Mouse (Mus musculus) liver, embryonic 16.5 days (tissue): ENCODE results near the gene Aff4. TPM values are rescaled to one million over a fixed set of nuclear protein-coding genes. Genes with fewer than 3 reads are reported as not detected.

ENCODE experiments used
- ATAC-seq: fragments of 200-750 bp; cut with Nextera tagmentation; 2 replicates; pipeline ENCODE4 v1.8.0; 2017; ENCODE audit warnings: low read depth, mild to moderate bottlenecking, moderate number of reproducible peaks, moderate library complexity
- H3K27ac ChIP-seq: fragments of 300-500 bp; sonication (generic); 2 replicates; pipeline ENCODE4 v1.5.1; 2014; ENCODE audit warnings: mild to moderate bottlenecking, low read length
- H3K27me3 ChIP-seq: fragments of 300-500 bp; sonication (generic); 2 replicates; pipeline ENCODE4 v1.6.1; 2014; ENCODE audit warnings: low read depth, low read length, mixed read lengths; ENCODE audit not compliant: control insufficient read depth, insufficient read depth
- H3K36me3 ChIP-seq: fragments of 300-500 bp; sonication (generic); 2 replicates; pipeline ENCODE4 v1.6.1; 2014; ENCODE audit warnings: mild to moderate bottlenecking; ENCODE audit not compliant: control insufficient read depth, insufficient read depth
- H3K4me1 ChIP-seq: fragments of 300-500 bp; sonication (generic); 2 replicates; pipeline ENCODE4 v1.6.1; 2014; ENCODE audit warnings: low read depth, low read length, mixed read lengths; ENCODE audit not compliant: control insufficient read depth
- H3K4me2 ChIP-seq: fragments of 300-500 bp; sonication (generic); 2 replicates; pipeline ENCODE4 v1.6.1; 2014; ENCODE audit warnings: low read depth, low read length, mixed read lengths
- H3K4me3 ChIP-seq: fragments of 300-500 bp; sonication (generic); 2 replicates; pipeline ENCODE4 v1.5.1; 2014; ENCODE audit warnings: low read depth, mild to moderate bottlenecking, low read length
- H3K9ac ChIP-seq: fragments of 300-500 bp; sonication (generic); 2 replicates; pipeline ENCODE4 v1.6.1; 2014; ENCODE audit warnings: low read depth, low read length
- H3K9me3 ChIP-seq: fragments of 300-500 bp; sonication (generic); replicated peaks from 2 replicates; pipeline ENCODE4 v1.6.1; 2016; ENCODE audit warnings: low read length; ENCODE audit not compliant: control insufficient read depth
- WGBS: fragments of 180-500 bp; shearing (Covaris S2); extraction: QIAGEN DNeasy Blood & Tissue Kit; methylation state at CpG from one replicate; pipeline ENCODE4 v1.1.7; 2014; ENCODE audit not compliant: insufficient replicate concordance; 5-methylcytosine and 5-hydroxymethylcytosine counted together
- polyA plus RNA-seq: library from polyadenylated mRNA; unstranded; fragments of >200 nt; fragmentation: Nextera tagmentation; extraction: Ambion mirVana; gene quantifications from 2 replicates; pipeline ENCODE4 v1.2.1, GENCODE M21; 2015

The Aff4 gene
- polyA plus RNA-seq, 1 experiment from 2014 or later = 8.6 TPM

DNA sequence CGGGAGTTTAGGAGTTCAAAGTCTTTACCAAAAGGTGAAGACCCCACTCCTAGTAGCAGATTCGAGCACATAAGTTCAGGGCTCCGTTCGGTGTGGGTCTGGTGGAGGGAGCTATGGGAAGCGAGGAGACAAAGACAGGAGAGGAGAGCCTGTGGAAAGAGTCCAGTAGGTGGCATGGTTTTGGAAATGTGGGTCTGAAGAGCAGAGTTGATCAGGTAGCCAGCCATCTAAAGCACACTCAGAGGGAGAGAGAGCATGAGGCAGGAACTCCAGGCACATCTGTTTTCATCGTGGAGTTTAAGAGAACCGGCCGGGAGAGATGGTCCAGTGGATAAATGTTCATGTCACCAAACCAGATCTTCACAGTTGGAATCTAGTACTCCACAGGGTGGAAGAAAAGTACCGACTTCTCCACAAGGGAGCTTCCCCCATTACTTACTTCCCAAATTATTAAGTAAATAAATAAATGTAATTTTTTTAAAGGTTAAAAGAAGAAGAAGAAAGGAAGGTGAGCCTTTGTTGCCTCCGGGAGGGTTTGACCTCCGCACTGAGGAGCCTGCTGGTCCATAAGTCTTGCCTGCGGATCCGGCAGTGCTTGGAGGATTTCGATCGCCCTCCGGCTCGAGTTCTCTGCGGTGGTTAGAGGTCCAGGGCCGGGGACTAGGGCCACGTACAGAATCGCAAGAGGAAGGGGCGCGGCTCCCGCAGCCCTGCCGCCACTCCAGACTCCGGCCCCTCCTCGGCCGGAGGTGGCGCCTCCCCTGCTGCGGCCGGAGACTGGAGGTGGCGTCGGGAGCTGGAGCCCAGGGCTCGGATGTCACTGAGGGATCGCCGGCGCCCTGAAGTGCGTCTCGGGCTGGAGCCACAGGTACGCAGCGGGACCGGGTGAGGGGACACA, 106.1 kb downstream of the Aff4 start, which contains the start of the genes Gm10447 and Shroom1:
Gene Gm10447 (minus strand): TSS at position 637 of the 898 bp plus-strand sequence.
Gene Shroom1 (plus strand): TSS at position 732 of the 898 bp plus-strand sequence.
- Histone ChIP-seq H3K4me3 (peak within 1 kb of the TSS; percentile 60), H3K4me2 (peak within 1 kb of the TSS; percentile 60), H3K27me3 (peaks cover 36% of the 10 kb centered on the region), H3K9ac (peak within 1 kb of the TSS; percentile 52), H3K4me1 (peaks cover 4% of the 10 kb centered on the region), H3K36me3 (no peaks in the 10 kb centered on the region), H3K27ac (peak within 1 kb of the TSS; percentile 56), H3K9me3 (no peaks in the 10 kb centered on the region)
- ATAC-seq = peak; percentile 90
- 4% methylated on average over 42 of the region's 42 CpGs for WGBS

- peaks cover 43% of the 10 kb centered on the region for H3K27me3 ChIP-seq
- WGBS = 10% methylated on average over 29 of the region's 29 CpGs
Measured at GRCm38 (mm10) chr11:53457372-53457954, 106.8 kb downstream of the Aff4 start.

DNA sequence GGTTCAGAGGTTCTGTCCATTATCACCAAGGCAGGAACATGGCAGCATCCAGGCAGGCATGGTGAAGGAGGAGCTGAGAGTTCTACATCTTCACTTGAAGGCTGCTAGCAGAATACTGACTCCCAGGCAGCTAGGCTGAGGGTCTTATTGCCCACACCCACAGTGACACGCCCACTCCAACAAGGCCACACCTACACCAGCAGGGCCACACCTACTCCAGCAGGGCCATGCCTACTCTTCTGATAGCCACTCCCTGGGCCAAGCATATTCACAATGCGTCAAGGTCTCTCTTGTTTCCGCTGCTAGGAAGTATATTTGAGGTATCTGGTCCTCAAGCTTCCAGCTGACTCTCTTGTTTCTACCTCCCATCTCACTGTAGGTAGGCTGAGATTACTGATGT, 108.4 kb downstream of the Aff4 start:
- Histone ChIP-seq H3K27ac (no peak overlapping the region), H3K9me3 (no peaks in the 10 kb centered on the region), H3K27me3 (peaks cover 58% of the 10 kb centered on the region), H3K4me1 (peaks cover 15% of the 10 kb centered on the region), H3K36me3 (no peaks in the 10 kb centered on the region), H3K4me3 (no peak overlapping the region), H3K4me2 (no peak overlapping the region), H3K9ac (no peak overlapping the region)
- 58% methylated on average over 3 of the region's 3 CpGs for WGBS
- ATAC-seq = no peak

More at GRCm38 (mm10) chr11:53457372-53457954, 106.8 kb downstream of the Aff4 start:
- peak; percentile 50 for ATAC-seq
- Histone ChIP-seq H3K4me2 (peak overlapping the region; percentile 60), H3K27ac (peak overlapping the region; percentile 52), H3K9ac (peak overlapping the region; percentile 52), H3K9me3 (no peaks in the 10 kb centered on the region), H3K4me1 (peaks cover 9% of the 10 kb centered on the region), H3K36me3 (no peaks in the 10 kb centered on the region), H3K4me3 (peak overlapping the region; percentile 60)

- no peaks in the 10 kb centered on the region for H3K9me3 ChIP-seq
- peaks cover 70% of the 10 kb centered on the region for H3K27me3 ChIP-seq
- no peak overlapping the region for H3K27ac ChIP-seq
- WGBS = 54% methylated on average over 3 of the region's 3 CpGs
- no peak for ATAC-seq
- peaks cover 15% of the 10 kb centered on the region for H3K4me1 ChIP-seq
- H3K36me3 ChIP-seq = no peaks in the 10 kb centered on the region
- no peak overlapping the region for H3K9ac ChIP-seq
- H3K4me2 ChIP-seq = no peak overlapping the region
- H3K4me3 ChIP-seq = no peak overlapping the region
Measured at GRCm38 (mm10) chr11:53460192-53460591, 109.6 kb downstream of the Aff4 start.

GRCm38 (mm10) chr11:53461727-53462126, 111.1 kb downstream of the Aff4 start:
- H3K27me3 ChIP-seq = peaks cover 73% of the 10 kb centered on the region
- 6% methylated on average over 5 of the region's 5 CpGs for WGBS
- H3K4me2 ChIP-seq = no peak overlapping the region
- ATAC-seq = peak; percentile 48
- peaks cover 16% of the 10 kb centered on the region for H3K4me1 ChIP-seq
- H3K27ac ChIP-seq = no peak overlapping the region
- no peaks in the 10 kb centered on the region for H3K9me3 ChIP-seq
- H3K4me3 ChIP-seq = no peak overlapping the region
- no peak overlapping the region for H3K9ac ChIP-seq
- no peaks in the 10 kb centered on the region for H3K36me3 ChIP-seq

DNA sequence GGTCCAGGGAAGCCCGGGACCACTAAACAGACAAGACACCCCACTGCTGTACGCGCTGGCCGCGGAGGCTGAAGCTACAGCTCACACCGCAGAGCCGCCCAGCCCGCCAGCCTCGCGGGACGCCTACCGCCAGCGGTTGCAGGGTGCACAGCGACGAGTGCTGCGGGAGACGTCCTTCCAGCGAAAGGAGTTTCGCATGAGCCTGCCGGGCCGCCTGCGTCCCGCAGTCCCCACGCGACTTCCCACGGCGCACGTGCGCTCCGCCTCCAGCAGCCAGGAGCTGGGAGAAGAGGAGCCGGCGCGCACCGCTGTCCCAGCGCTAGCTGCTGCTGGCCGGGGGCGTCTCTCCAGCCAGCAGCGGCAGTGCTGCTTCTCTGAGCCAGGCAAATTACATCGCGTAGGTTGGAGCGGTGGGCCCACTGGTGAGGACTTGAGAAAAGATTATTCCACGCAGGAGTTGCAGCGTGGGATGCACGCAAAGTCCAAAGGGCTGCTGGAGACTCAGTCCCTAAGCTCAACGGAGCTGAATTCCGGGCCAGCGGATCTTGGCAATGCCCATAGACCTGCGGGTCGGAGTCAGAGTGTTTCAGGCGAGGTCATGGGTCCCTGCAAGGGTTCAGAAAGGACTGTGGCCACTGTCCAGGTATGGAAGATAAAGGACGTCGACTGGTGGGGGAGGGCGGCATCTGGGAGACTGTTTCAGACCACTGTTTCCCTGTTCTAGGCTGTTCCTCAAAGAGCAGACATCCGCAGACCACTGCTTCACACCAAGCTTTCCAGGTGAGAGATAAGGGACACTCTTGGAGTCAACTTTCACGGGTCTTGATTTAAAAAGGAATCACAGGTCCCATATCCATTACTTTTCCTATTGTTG, 113.2 kb downstream of the Aff4 start:
- no peak overlapping the region for H3K9ac ChIP-seq
- H3K4me1 ChIP-seq = peaks cover 17% of the 10 kb centered on the region
- H3K4me2 ChIP-seq = peak overlapping the region; percentile 41
- H3K36me3 ChIP-seq = no peaks in the 10 kb centered on the region
- peaks cover 55% of the 10 kb centered on the region for H3K27me3 ChIP-seq
- ATAC-seq = no peak
- no peaks in the 10 kb centered on the region for H3K9me3 ChIP-seq
- no peak overlapping the region for H3K27ac ChIP-seq
- 10% methylated on average over 55 of the region's 55 CpGs for WGBS
- peak overlapping the region; percentile 32 for H3K4me3 ChIP-seq

- Histone ChIP-seq H3K27me3 (peaks cover 73% of the 10 kb centered on the region), H3K36me3 (no peaks in the 10 kb centered on the region), H3K4me2 (peak overlapping the region; percentile 48; the same call in 1 of the 2 replicates), H3K27ac (no peak overlapping the region), H3K4me1 (peaks cover 21% of the 10 kb centered on the region), H3K4me3 (0 out of 2 replicates have a peak overlapping the region, but pooled peaks have one; percentile 21), H3K9me3 (no peaks in the 10 kb centered on the region), H3K9ac (0 out of 2 replicates have a peak overlapping the region, but pooled peaks have one; percentile 28)
- WGBS = 14% methylated on average over 40 of the region's 40 CpGs
- ATAC-seq = no peak
Measured at GRCm38 (mm10) chr11:53466231-53466971, 115.8 kb downstream of the Aff4 start.
